Mouse (Mus musculus) embryonic facial prominence, embryonic 11.5 days (tissue): ENCODE measurements at regions not wholly inside any gene's neighbourhood (a gene's known extent, or its start where the extent isn't known, plus 50 kb on each side); places are given as distances from the start of the nearest gene placed in this dataset.

Experiments used
- ATAC-seq: fragments of 200-750 bp; cut with Nextera tagmentation; replicated peaks from 2 replicates; pipeline ENCODE4 v1.8.0; 2017; ENCODE audit warnings: low read depth; ENCODE audit not compliant: insufficient number of reproducible peaks, low FRiP score, low TSS enrichment
- DNase-seq: peaks from one replicate; pipeline ENCODE4 v3.0.0-alpha.2; 2015; ENCODE audit warnings: low spot score
- H3K27ac ChIP-seq: fragments of 300-500 bp; sonication (generic); replicated peaks from 2 replicates; pipeline ENCODE4 v1.5.1; 2014; ENCODE audit warnings: mild to moderate bottlenecking, low read depth, low read length, control low read depth
- H3K27me3 ChIP-seq: fragments of 300-500 bp; sonication (generic); 2 replicates; pipeline ENCODE4 v1.6.1; 2014; ENCODE audit warnings: mild to moderate bottlenecking, low read length, moderate library complexity, mixed read lengths; ENCODE audit not compliant: control insufficient read depth, insufficient read depth
- H3K36me3 ChIP-seq: fragments of 300-500 bp; sonication (generic); replicated peaks from 2 replicates; pipeline ENCODE4 v1.6.1; 2014; ENCODE audit warnings: low read depth, mild to moderate bottlenecking, low read length, moderate library complexity, mixed read lengths; ENCODE audit not compliant: control insufficient read depth, insufficient read depth
- H3K4me1 ChIP-seq: fragments of 300-500 bp; sonication (generic); 2 replicates; pipeline ENCODE4 v1.6.1; 2014; ENCODE audit warnings: low read length, mixed read lengths; ENCODE audit not compliant: control insufficient read depth, insufficient read depth
- H3K4me2 ChIP-seq: fragments of 300-500 bp; sonication (generic); 2 replicates; pipeline ENCODE4 v1.6.1; 2014; ENCODE audit warnings: low read depth, mild to moderate bottlenecking, control low read depth, low read length, moderate library complexity
- H3K4me3 ChIP-seq: fragments of 300-500 bp; sonication (generic); 2 replicates; pipeline ENCODE4 v1.5.1; 2014; ENCODE audit warnings: low read depth, low read length, control low read depth
- H3K9ac ChIP-seq: fragments of 300-500 bp; sonication (generic); replicated peaks from 2 replicates; pipeline ENCODE4 v1.6.1; 2014; ENCODE audit warnings: mild to moderate bottlenecking, control low read depth, low read length
- H3K9me3 ChIP-seq: fragments of 300-500 bp; sonication (generic); replicated peaks from 2 replicates; pipeline ENCODE4 v1.6.1; 2016; ENCODE audit warnings: mild to moderate bottlenecking, low read length, inconsistent platforms, mixed read lengths; ENCODE audit not compliant: control insufficient read depth
- WGBS: fragments of 180-500 bp; shearing (Covaris S2); extraction: QIAGEN DNeasy Blood & Tissue Kit; methylation state at CpG from one replicate; pipeline ENCODE4 v1.1.7; 2014; 5-methylcytosine and 5-hydroxymethylcytosine counted together

GRCm38 (mm10) chr17:51287878-51288277 lies 108.7 kb upstream of the Tbc1d5 start:
- H3K27ac ChIP-seq, result no peak overlapping the region
- WGBS, result 80% methylated on average over 8 of the region's 8 CpGs
- no peaks in the 10 kb centered on the region for H3K36me3 ChIP-seq
- no peak for ATAC-seq
- no peak overlapping the region for H3K4me3 ChIP-seq
- no peaks in the 10 kb centered on the region for H3K9me3 ChIP-seq
- H3K4me2 ChIP-seq, result no peak overlapping the region
- H3K9ac ChIP-seq, result no peak overlapping the region
- no peaks in the 10 kb centered on the region for H3K27me3 ChIP-seq
- H3K4me1 ChIP-seq, result no peaks in the 10 kb centered on the region
- DNase-seq, result no peak

- 77% methylated on average over 5 of the region's 5 CpGs for WGBS
- Histone ChIP-seq H3K9ac (no peak overlapping the region), H3K9me3 (no peaks in the 10 kb centered on the region), H3K27me3 (no peaks in the 10 kb centered on the region), H3K4me3 (no peak overlapping the region), H3K4me2 (no peak overlapping the region), H3K36me3 (no peaks in the 10 kb centered on the region), H3K4me1 (no peaks in the 10 kb centered on the region), H3K27ac (no peak overlapping the region)
- DNase-seq (no peak), ATAC-seq (no peak)
These were observed 106.2 kb upstream of the Tbc1d5 start for GRCm38 (mm10) chr17:51285362-51285761.

GRCm38 (mm10) chr17:51278771-51279170 lies 99.6 kb upstream of the Tbc1d5 start:
- H3K27me3 ChIP-seq, result no peaks in the 10 kb centered on the region
- no peaks in the 10 kb centered on the region for H3K9me3 ChIP-seq
- H3K9ac ChIP-seq, result no peak overlapping the region
- ATAC-seq (no peak), DNase-seq (no peak)
- no peak overlapping the region for H3K27ac ChIP-seq
- H3K4me1 ChIP-seq, result no peaks in the 10 kb centered on the region
- no peak overlapping the region for H3K4me3 ChIP-seq
- no peaks in the 10 kb centered on the region for H3K36me3 ChIP-seq
- no peak overlapping the region for H3K4me2 ChIP-seq
- WGBS, result 83% methylated on average over 7 of the region's 7 CpGs

GRCm38 (mm10) chr17:51278094-51278493 lies 98.9 kb upstream of the Tbc1d5 start:
- no peaks in the 10 kb centered on the region for H3K4me1 ChIP-seq
- 71% methylated on average over 2 of the region's 2 CpGs for WGBS

GRCm38 (mm10) chr17:51277161-51277560 lies 98.0 kb upstream of the Tbc1d5 start:
- no peaks in the 10 kb centered on the region for H3K9me3 ChIP-seq
- H3K4me1 ChIP-seq, result no peaks in the 10 kb centered on the region
- H3K9ac ChIP-seq, result no peak overlapping the region
- H3K36me3 ChIP-seq, result no peaks in the 10 kb centered on the region
- DNase-seq (no peak), ATAC-seq (no peak)
- H3K4me2 ChIP-seq, result no peak overlapping the region
- no peak overlapping the region for H3K27ac ChIP-seq
- H3K27me3 ChIP-seq, result no peaks in the 10 kb centered on the region
- no peak overlapping the region for H3K4me3 ChIP-seq

More at GRCm38 (mm10) chr17:51278094-51278493, 98.9 kb upstream of the Tbc1d5 start:
- Histone ChIP-seq H3K9me3 (no peaks in the 10 kb centered on the region), H3K27ac (no peak overlapping the region), H3K4me3 (no peak overlapping the region), H3K9ac (no peak overlapping the region), H3K36me3 (no peaks in the 10 kb centered on the region), H3K27me3 (no peaks in the 10 kb centered on the region), H3K4me2 (no peak overlapping the region)
- DNase-seq, result no peak
- no peak for ATAC-seq

GRCm38 (mm10) chr17:51272025-51272424 lies 92.9 kb upstream of the Tbc1d5 start:
- no peak for DNase-seq
- 75% methylated on average over 1 of the region's 1 CpGs for WGBS

GRCm38 (mm10) chr17:51262946-51263345 lies 83.8 kb upstream of the Tbc1d5 start:
- Histone ChIP-seq H3K36me3 (no peaks in the 10 kb centered on the region), H3K9ac (no peak overlapping the region), H3K9me3 (no peaks in the 10 kb centered on the region), H3K27ac (no peak overlapping the region), H3K4me1 (no peaks in the 10 kb centered on the region), H3K4me2 (no peak overlapping the region), H3K27me3 (no peaks in the 10 kb centered on the region), H3K4me3 (no peak overlapping the region)
- no peak for DNase-seq
- 64% methylated on average over 3 of the region's 3 CpGs for WGBS
- ATAC-seq, result no peak

More at GRCm38 (mm10) chr17:51272025-51272424, 92.9 kb upstream of the Tbc1d5 start:
- ATAC-seq, result no peak
- H3K27me3 ChIP-seq, result no peaks in the 10 kb centered on the region
- H3K4me3 ChIP-seq, result no peak overlapping the region
- H3K9me3 ChIP-seq, result no peaks in the 10 kb centered on the region
- no peak overlapping the region for H3K4me2 ChIP-seq
- H3K4me1 ChIP-seq, result no peaks in the 10 kb centered on the region
- H3K27ac ChIP-seq, result no peak overlapping the region
- no peak overlapping the region for H3K9ac ChIP-seq
- H3K36me3 ChIP-seq, result no peaks in the 10 kb centered on the region

- Histone ChIP-seq H3K9me3 (no peaks in the 10 kb centered on the region), H3K4me3 (no peak overlapping the region), H3K27ac (no peak overlapping the region), H3K4me2 (no peak overlapping the region), H3K36me3 (no peaks in the 10 kb centered on the region), H3K27me3 (no peaks in the 10 kb centered on the region), H3K9ac (no peak overlapping the region), H3K4me1 (no peaks in the 10 kb centered on the region)
- DNase-seq, result no peak
- no peak for ATAC-seq
These were observed 83.3 kb upstream of the Tbc1d5 start for GRCm38 (mm10) chr17:51262404-51262803.
